Mouse (Mus musculus) right cerebral cortex, adult 2 months (tissue): ENCODE data around the gene Abcb8.

Experiments used
- DNase-seq, 2 experiments: peaks; one replicate each; pipeline ENCODE4 v3.0.0; 2021 to 2022; ENCODE audit warnings: low spot score in 2 of 2

The Abcb8 gene

GRCm38 (mm10) chr5:24366426-24366825, 27.0 kb upstream of the Abcb8 start:
- DNase-seq = no peak

- DNase-seq = no peak
Measured at GRCm38 (mm10) chr5:24369767-24370166, 23.7 kb upstream of the Abcb8 start.

- no peak for DNase-seq
Measured at GRCm38 (mm10) chr5:24373807-24374206, 19.7 kb upstream of the Abcb8 start.

GRCm38 (mm10) chr5:24374216-24374615, 19.2 kb upstream of the Abcb8 start:
- DNase-seq = no peak

GRCm38 (mm10) chr5:24374666-24375328, 18.7 kb upstream of the Abcb8 start:
- DNase-seq = no peak

- DNase-seq = no peak
Measured at GRCm38 (mm10) chr5:24378700-24379099, 14.8 kb upstream of the Abcb8 start.

GRCm38 (mm10) chr5:24379501-24379900, 14.0 kb upstream of the Abcb8 start:
- DNase-seq = peak in 1 of 2 experiments; percentile 33

- no peak for DNase-seq
Measured at GRCm38 (mm10) chr5:24380499-24380898, 13.0 kb upstream of the Abcb8 start.

GRCm38 (mm10) chr5:24381486-24381885, 12.0 kb upstream of the Abcb8 start:
- no peak for DNase-seq

GRCm38 (mm10) chr5:24381988-24382387, 11.5 kb upstream of the Abcb8 start:
- no peak for DNase-seq

- peak; percentile 92 to 94 for DNase-seq
Measured at GRCm38 (mm10) chr5:24383026-24383859, 10.2 kb upstream of the Abcb8 start.

- peak; percentile 48 to 54 for DNase-seq
Measured at GRCm38 (mm10) chr5:24384407-24384806, 9.1 kb upstream of the Abcb8 start.

- DNase-seq = no peak
Measured at GRCm38 (mm10) chr5:24385374-24385773, 8.1 kb upstream of the Abcb8 start.

GRCm38 (mm10) chr5:24385887-24386550, 7.4 kb upstream of the Abcb8 start:
- DNase-seq = no peak

- peak; percentile 63 to 72 for DNase-seq
Measured at GRCm38 (mm10) chr5:24387264-24388241, 5.9 kb upstream of the Abcb8 start.

GRCm38 (mm10) chr5:24388246-24388915, 5.1 kb upstream of the Abcb8 start:
- no peak for DNase-seq

- no peak for DNase-seq
Measured at GRCm38 (mm10) chr5:24389011-24389657, 4.3 kb upstream of the Abcb8 start.

- no peak for DNase-seq
Measured at GRCm38 (mm10) chr5:24389658-24390020, 3.8 kb upstream of the Abcb8 start.

- no peak for DNase-seq
Measured at GRCm38 (mm10) chr5:24391864-24392263, 1.6 kb upstream of the Abcb8 start, which contains the start of gene Atg9b. TSS of gene Atg9b (minus strand) at chr5:24392143.

- no peak for DNase-seq
Measured at GRCm38 (mm10) chr5:24392724-24393123, 739 bp upstream of the Abcb8 start.
